Mouse (Mus musculus) right cerebral cortex, postnatal 25 days (tissue): ENCODE measurements around the gene Galns.

Experiments used
- DNase-seq: peaks from one replicate; pipeline ENCODE4 v3.0.0; 2022

Galns gene

DNA sequence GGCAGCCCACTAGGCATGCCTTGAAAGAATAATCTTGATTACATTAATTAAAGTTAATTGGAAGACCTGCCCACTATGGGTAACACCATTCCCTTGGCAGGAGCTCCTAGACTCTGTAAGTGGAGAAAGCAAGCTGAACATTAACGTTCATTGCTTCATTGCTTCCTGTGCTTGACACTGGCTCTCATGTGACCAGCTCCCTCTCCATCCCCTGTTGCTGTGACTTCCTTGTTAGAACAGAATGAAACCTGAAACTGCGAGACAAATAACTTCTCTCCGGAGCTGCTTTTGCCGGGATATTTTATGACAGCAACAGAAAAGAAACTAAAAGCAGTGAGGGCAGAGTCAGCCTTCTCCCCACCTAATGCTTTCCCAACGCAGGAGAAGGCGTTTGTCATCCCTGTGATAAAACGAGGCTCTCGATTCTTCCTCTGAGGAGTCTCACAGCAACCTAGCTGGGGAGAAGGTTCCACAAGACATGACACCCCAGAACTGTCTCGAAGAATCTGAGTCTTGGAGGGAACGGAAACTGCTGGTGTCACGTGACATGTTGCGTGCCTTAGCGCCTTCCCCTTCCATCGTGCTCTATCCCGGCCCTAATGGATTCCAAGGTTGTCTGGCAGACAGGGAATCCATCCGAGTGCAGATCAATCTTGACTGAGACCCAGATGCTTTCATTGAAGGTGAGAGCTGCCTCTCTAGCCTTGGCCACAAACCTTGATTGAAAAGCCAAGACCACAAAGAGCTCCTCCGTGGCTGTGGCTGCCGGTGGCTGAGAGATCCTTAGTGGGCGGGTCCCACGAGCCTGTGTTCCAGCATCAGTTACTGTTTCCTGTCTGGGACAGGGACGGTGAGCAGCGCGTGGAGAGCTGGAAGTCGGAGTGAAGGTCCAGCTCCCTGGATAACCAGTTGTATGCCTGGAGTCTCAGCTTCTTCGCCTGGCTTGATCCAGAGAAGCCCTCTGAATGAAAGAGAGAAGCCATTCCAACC is 46.6 kb downstream of the Galns start:
- DNase-seq = no peak

GRCm38 (mm10) chr8:122561199-122561598 is 50.1 kb downstream of the Galns start:
- no peak for DNase-seq

DNA sequence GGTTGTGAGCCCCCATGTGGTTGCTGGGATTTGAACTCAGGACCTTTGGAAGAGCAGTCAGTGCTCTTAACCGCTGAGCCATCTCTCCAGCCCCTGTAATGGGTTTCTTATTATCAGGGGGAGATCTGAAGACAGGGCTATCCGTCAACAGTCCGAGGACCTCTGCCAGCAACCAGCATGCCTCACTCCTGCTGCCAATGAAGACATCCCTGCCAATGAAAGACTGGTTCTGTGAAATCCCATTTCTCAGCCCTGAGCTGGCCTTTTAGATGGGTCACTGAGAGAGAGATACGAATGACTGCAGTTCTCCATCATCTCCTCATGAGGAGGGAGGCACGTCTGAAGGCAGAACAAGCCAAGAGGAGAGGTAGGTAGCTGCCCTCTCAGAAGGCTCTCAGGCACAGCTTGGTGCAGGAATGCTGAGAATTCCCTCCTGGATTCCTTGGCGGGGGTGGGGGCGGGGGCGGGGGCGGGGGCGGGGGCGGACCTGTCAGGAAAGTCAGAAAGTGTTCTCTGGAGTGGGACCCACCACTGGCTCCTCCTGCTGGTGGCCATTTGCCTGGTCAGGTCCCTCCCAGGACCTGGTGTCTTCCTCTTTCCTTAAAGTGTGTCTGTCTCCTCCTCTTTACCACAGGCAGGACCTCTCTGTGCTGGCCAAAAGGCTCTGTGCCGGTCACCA is 52.5 kb downstream of the Galns start:
- DNase-seq = no peak

DNA sequence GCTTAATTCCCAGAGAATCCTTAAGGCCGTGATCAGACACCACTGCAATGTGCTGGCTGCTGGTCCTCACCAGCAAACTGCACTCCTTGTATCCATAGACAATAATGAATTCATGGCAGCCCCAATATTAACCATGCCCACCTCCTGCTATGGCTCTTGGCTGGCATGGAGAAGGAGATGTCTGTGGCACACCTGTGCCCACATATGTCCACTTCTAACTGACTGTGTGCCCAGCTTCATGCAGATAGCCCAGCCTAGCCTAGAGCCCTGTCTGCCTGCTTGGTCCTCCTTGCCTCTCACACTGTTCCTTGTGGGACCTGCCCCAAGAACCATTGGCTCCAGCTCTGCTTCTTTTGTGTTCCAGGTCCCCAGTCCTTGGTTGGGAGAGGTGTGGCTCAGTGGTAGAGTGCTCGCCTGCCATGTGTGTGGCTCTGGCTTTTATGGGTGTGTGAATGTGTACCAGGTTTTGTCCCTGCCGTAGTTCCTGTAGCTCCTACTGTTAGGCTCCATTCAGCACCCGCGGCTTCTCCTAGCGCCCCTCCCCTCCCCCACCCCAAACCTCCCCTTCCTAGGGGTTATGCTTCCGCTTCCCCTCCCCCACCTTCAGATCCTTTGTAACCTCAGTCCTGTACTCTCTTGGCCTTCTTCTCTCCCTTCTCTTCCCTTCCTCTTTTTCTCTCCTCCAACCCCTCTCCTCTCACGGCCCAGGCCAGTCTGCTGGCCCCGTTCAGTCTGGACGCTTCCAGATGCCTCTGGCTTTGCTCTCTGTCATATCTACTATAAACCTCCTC is 53.8 kb downstream of the Galns start:
- no peak for DNase-seq

GRCm38 (mm10) chr8:122556030-122557009 is 54.9 kb downstream of the Galns start:
- DNase-seq = no peak

DNA sequence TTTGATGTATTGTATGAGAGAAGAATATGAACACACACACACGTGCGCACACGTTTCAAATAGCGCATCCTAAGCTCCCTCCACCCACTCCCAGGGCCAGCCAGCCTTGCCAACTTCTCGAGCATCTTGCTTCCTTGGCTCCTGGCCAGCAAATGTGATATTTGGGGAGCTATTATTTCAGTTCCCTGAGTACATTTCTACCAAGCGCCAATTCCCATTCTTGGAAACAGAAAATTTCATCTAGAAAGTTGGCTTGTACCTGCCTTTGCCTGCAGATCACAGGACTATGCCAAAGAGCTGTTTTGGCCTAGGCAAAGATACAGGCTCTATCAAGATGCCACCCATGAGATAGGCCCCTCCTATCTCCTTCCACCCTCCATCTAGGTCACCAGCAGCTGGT is 56.5 kb downstream of the Galns start:
- DNase-seq = peak; percentile 60

DNA sequence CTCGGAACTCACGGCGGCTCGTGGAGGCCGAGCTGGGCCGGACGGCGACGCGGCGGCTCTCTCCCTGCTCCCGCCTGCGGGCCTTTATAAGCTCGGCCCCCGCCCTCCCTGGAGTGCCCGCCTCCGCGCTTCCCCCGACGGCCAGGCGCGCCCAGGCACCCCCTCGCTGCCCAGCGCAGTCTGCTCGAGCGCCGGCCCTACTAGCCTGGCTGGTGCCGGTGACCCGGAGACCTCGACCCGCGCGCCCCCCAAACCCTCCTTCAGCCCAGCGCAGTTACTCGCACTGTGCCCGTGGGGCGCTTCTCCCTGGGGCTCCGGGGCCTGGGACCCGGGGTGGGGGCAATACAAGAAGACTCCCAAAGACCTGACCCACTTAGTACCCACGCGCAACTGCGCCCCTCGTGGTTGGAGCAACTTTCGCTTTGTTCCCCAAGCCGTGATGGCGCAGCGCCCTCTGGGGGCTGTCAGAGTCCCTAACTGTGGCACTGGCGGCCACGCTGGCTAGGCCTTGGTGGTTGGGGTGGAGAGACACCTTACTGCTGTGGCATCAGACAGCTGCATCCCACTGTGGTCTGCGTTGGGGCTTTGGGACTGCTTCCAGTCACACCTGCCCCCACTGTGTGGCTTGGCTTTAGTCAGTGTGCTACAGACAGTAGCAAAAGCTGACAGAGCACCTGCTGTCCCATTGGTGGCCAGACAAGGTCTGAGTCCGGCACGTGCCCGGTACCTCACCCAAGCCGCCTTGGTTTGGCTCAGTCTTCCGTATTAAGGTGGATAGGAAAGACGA is 59.8 kb downstream of the Galns start, which contains the start of gene Piezo1:
Gene Piezo1 (minus strand): TSS at position 65 of the 787 bp plus-strand sequence.
- peak; percentile 82 for DNase-seq

DNA sequence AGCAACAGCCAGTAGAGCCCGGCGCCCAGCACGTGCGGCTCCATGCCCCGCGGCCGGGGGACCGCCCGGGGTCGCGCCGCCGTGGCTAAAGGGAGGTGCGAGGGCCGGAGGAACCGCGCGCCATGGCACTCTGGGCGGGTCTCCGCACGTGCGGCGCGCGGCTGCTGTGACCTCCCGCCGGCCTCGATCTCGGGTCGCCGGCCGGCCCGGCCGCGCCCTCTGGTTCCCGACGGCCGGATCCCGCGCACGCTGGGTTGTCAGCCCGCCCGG is 60.3 kb downstream of the Galns start:
- DNase-seq = no peak

DNA sequence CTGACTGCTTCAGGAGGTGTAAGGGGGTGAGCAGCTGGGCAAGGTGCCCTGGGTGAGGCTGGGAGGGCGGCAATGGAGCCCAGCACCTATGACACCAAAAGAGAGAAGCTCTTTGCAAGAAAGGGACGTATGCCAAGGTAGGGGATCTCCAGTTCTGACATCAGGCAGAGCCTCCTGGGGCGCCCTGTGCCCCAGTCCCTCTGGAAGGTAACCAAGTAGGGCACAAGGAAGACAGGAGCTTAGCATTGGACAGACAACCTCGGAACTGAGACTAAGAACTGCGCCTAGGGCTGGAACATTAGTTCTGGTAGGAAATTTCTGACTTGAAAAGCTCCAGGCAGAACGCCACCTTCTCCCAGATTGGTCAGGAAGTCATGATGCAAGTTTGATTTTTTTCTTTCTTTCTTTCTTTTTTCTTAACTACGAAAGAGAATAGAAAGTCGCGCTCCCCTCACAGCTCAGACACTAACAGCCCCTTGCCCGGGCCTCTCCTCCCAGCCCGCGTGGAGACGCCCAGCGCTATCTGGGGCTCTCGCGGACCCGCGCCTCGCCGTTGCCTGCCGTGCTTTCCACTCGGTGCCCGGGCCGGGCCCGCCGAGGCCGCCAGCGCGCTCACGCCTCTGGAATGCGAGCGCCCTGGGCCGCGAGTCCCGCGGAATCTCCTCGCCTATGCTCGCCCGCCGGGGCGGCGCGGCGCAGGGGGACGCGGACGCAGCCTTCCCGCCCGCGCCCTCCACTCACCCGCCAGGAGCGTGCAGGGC is 60.8 kb downstream of the Galns start:
- no peak for DNase-seq

DNA sequence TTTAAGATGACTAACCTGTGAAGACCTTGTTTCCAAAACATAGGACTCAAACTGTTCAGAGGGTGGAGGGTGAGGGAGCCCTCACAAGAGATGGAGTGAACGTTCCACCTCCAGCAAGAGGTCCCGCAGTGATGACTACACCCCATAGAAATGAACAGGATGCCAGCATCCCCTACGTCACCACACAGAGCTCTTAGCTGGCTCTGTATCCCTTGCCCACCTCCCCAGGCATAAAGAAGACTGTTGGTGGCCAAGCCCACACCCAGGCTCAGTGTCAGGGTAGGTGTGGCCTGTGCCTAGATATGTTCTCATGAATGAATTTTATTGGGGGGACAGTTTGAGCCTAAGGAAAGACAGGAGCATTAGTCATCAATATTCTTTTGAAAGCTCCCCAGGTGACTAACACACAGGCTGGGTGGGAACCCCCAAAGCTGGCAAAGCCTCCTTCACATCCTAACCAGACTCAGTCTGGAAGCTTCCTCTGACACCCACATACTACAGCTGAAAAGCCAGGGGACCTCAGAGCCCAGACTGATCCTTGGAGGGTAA is 62.3 kb downstream of the Galns start:
- DNase-seq = no peak

DNA sequence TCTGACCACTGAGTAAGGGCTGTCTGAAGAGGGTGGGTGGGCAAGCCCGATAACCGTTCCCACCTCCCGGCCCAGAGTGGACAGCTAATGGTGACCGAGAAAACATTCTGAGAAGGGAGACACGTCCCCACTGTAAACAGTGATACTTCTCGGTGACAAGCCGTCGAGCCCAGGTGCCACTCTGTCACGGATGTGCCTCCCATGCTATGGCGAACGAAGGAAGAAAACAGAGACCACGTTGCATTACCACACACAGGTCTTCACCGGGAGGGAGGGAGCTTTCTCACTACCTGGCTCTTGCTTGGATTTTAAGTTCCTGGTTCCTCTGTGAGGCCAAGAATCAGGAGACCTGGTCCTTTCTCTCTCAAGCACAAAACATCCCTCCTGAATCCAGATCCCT is 62.9 kb downstream of the Galns start:
- no peak for DNase-seq

- no peak for DNase-seq
These were observed 63.4 kb downstream of the Galns start for GRCm38 (mm10) chr8:122547815-122548214.

DNA sequence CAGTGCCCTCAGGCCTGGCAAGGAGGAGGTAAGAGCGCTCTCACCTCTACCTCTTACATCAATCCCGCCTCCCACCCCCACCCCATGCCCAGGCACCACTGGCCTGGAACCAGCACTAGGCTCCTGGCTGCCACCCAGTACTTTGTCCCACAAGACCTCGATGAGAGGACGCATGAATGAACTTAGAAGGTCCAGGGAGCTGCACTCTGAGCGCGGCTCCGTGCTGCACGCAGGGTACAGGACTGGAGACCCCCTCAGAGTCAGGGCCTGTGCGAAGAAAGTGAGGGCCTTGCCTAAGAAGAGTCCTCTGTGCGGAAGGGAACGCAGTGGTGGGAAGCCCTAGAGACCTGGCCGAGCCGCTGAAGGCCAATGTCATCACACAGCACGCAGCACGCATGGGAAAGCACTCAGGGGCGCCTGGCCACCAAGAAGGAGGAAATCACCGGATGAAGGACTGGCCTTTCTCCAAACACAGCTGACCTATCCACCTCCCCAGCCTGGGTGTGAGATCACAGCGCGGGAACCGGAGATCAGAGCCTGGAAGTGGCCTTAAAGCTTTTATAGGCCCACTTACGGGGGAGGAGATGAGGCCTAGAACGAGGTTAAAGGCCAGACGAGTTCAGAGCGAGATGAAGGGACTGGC is 64.3 kb downstream of the Galns start:
- no peak for DNase-seq

- no peak for DNase-seq
These were observed 65.1 kb downstream of the Galns start for GRCm38 (mm10) chr8:122546066-122546755.

DNA sequence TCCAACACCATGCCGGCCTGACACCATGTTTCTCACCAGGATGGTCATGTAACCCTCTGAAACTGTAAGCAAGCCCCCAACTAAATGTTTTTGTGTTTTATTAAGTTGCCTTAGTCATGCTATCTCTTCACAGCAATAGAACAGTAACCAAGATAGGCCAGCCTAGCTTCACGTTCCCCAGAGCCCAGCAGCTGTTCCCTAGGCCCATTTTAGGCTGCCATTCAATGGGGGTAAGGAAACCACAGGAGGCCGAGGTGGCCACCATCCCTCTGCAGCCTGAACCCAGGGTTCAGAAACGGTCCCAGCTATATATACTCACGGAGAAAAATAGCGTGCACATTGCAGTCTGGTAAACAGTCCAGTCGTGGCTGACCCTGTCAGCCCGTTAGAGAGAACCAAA is 67.1 kb downstream of the Galns start:
- DNase-seq = no peak

DNA sequence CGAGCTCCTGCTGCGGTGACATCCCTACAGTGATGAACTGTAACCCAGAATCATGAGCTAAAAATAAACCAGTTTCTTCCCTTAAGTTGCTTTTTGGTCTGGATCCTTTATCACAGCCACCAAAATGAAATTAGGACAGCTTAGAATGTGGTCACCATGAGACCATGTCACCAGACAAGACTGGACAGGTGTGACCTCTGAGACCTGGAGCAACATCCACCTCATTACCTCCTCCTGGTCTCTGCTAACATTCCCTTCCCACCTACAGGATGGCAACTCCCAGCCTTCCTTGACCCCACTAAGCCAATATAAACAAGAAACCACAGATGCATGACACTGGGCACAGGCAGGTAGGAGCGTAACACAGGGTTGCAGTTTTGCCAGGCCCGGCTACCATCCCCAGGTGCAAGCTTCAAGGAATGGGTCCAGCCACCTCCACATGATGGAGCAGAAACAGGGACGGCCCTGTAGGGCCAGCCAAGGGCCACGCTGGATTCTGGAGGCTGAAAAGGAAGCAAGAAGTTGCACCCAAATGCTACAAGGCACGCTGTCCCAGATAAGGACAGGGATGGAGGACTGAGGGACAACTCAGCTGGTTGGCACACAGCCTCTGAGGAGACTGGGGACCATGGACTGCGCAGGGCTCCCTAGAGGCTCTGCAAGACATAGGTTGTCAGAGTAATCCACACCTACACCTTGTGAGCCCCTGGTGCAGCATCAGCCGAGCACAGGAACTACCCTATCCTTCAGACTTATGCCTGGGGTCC is 72.8 kb downstream of the Galns start:
- DNase-seq = no peak

DNA sequence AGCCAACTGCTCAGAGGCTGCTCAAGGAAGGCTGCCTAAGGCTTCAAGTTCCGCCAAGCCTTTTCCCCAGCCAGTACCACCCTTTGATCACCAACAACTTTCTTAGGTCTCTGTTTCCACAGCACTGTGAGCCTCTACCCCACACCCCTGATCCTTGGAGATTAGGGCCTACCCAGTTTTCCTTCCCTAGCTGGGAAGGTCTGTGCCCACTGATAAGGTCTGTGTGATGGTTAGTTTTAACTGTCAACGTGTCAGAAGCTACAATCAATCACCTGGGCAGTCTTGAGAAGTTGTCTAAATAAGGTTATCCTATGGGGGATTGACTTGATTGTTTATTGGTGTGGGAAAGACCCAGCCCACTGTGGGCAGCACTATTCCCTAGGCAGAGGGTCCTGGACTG is 73.5 kb downstream of the Galns start:
- DNase-seq = no peak

GRCm38 (mm10) chr8:122537033-122537432 is 74.2 kb downstream of the Galns start:
- DNase-seq = no peak
